Mouse (Mus musculus): ENCODE measurements at regions not wholly inside any gene's neighbourhood (a gene's known extent, or its start where the extent isn't known, plus 50 kb on each side); places are given as distances from the start of the nearest gene placed in this dataset.

GRCm38 (mm10) chr3:120774951-120775350, 396.5 kb downstream of the Rwdd3 start:
- no peak for DNase-seq
- Histone ChIP-seq H3K4me3 (no peak overlapping the region), H3K9ac (ENCODE audit: low read depth, low read length) (no peak overlapping the region), H3K27ac (no peak overlapping the region), H3K36me3 (ENCODE audit: control insufficient read depth, insufficient read depth, low read length) (no peaks in the 10 kb centered on the region), H3K27me3 (ENCODE audit: control insufficient read depth, insufficient read depth, low read length) (no peaks in the 10 kb centered on the region), H3K4me1 (ENCODE audit: control insufficient read depth, insufficient read depth, low read length) (no peaks in the 10 kb centered on the region), H3K79me2 (replicated peaks; ENCODE audit: control insufficient read depth, insufficient read depth, low read length) (no peaks in the 10 kb centered on the region)
- intact Hi-C loops (cut with DNase I), result no loop called here
- 94% methylated on average over 6 of the region's 6 CpGs for WGBS
- TF ChIP-seq CTCF (IDR thresholded peaks at IDR 0.05), result no peak
- TF ChIP-seq EP300 (IDR thresholded peaks at IDR 0.05; ENCODE audit: insufficient read depth, low read depth, low read length), result no peak
- no peak for TF ChIP-seq POLR2A (IDR thresholded peaks at IDR 0.05; ENCODE audit: insufficient read depth, low read depth, low read length)

- Histone ChIP-seq H3K9ac (ENCODE audit: low read depth, low read length) (no peak overlapping the region), H3K36me3 (ENCODE audit: control insufficient read depth, insufficient read depth, low read length) (no peaks in the 10 kb centered on the region), H3K27ac (no peak overlapping the region), H3K79me2 (replicated peaks; ENCODE audit: control insufficient read depth, insufficient read depth, low read length) (no peaks in the 10 kb centered on the region), H3K4me3 (no peak overlapping the region), H3K4me1 (ENCODE audit: control insufficient read depth, insufficient read depth, low read length) (no peaks in the 10 kb centered on the region), H3K27me3 (ENCODE audit: control insufficient read depth, insufficient read depth, low read length) (no peaks in the 10 kb centered on the region)
- no peak for TF ChIP-seq EP300 (IDR thresholded peaks at IDR 0.05; ENCODE audit: insufficient read depth, low read depth, low read length)
- TF ChIP-seq POLR2A (IDR thresholded peaks at IDR 0.05; ENCODE audit: insufficient read depth, low read depth, low read length), result no peak
- no peak for TF ChIP-seq CTCF (IDR thresholded peaks at IDR 0.05)
- intact Hi-C loops (cut with DNase I), result no loop called here
- 68% methylated on average over 4 of the region's 4 CpGs for WGBS
- DNase-seq, result peak in 1 of 2 experiments; percentile 16
Measured at GRCm38 (mm10) chr3:120761681-120762080, 409.8 kb downstream of the Rwdd3 start.

- H3K4me1 ChIP-seq (ENCODE audit: control insufficient read depth, insufficient read depth, low read length), result no peaks in the 10 kb centered on the region
- DNase-seq, result no peak
- H3K27ac ChIP-seq, result no peak overlapping the region
- no peaks in the 10 kb centered on the region for H3K27me3 ChIP-seq (ENCODE audit: control insufficient read depth, insufficient read depth, low read length)
- H3K9ac ChIP-seq (ENCODE audit: low read depth, low read length), result no peak overlapping the region
- intact Hi-C loops (cut with DNase I), result no loop called here
- no peaks in the 10 kb centered on the region for H3K79me2 ChIP-seq (replicated peaks; ENCODE audit: control insufficient read depth, insufficient read depth, low read length)
- no peaks in the 10 kb centered on the region for H3K36me3 ChIP-seq (ENCODE audit: control insufficient read depth, insufficient read depth, low read length)
- H3K4me3 ChIP-seq, result no peak overlapping the region
- 86% methylated on average over 3 of the region's 3 CpGs for WGBS
- TF ChIP-seq POLR2A (IDR thresholded peaks at IDR 0.05; ENCODE audit: insufficient read depth, low read depth, low read length), result no peak
- no peak for TF ChIP-seq CTCF (IDR thresholded peaks at IDR 0.05)
- no peak for TF ChIP-seq EP300 (IDR thresholded peaks at IDR 0.05; ENCODE audit: insufficient read depth, low read depth, low read length)
Measured at GRCm38 (mm10) chr3:120761223-120761622, 410.3 kb downstream of the Rwdd3 start.

- H3K27me3 ChIP-seq (ENCODE audit: control insufficient read depth, insufficient read depth, low read length), result no peaks in the 10 kb centered on the region
- no peaks in the 10 kb centered on the region for H3K79me2 ChIP-seq (replicated peaks; ENCODE audit: control insufficient read depth, insufficient read depth, low read length)
- no peak for DNase-seq
- H3K4me3 ChIP-seq, result no peak overlapping the region
- intact Hi-C loops (cut with DNase I), result no loop called here
- no peak overlapping the region for H3K9ac ChIP-seq (ENCODE audit: low read depth, low read length)
- WGBS, result 81% methylated on average over 4 of the region's 4 CpGs
- no peaks in the 10 kb centered on the region for H3K4me1 ChIP-seq (ENCODE audit: control insufficient read depth, insufficient read depth, low read length)
- no peaks in the 10 kb centered on the region for H3K36me3 ChIP-seq (ENCODE audit: control insufficient read depth, insufficient read depth, low read length)
- TF ChIP-seq EP300 (IDR thresholded peaks at IDR 0.05; ENCODE audit: insufficient read depth, low read depth, low read length) (no peak), POLR2A (IDR thresholded peaks at IDR 0.05; ENCODE audit: insufficient read depth, low read depth, low read length) (no peak), CTCF (IDR thresholded peaks at IDR 0.05) (no peak)
- no peak overlapping the region for H3K27ac ChIP-seq
Measured at GRCm38 (mm10) chr3:120748513-120748912, 423.0 kb downstream of the Rwdd3 start.

GRCm38 (mm10) chr3:120747678-120748077, 423.8 kb downstream of the Rwdd3 start:
- no peak overlapping the region for H3K4me3 ChIP-seq
- no peak overlapping the region for H3K9ac ChIP-seq (ENCODE audit: low read depth, low read length)
- no peak overlapping the region for H3K27ac ChIP-seq
- peak; percentile 55 for TF ChIP-seq CTCF (IDR thresholded peaks at IDR 0.05)
- TF ChIP-seq EP300 (IDR thresholded peaks at IDR 0.05; ENCODE audit: insufficient read depth, low read depth, low read length), result no peak
- no peak for TF ChIP-seq POLR2A (IDR thresholded peaks at IDR 0.05; ENCODE audit: insufficient read depth, low read depth, low read length)
- intact Hi-C loops (cut with DNase I), result no loop called here
- H3K27me3 ChIP-seq (ENCODE audit: control insufficient read depth, insufficient read depth, low read length), result no peaks in the 10 kb centered on the region
- no peak for DNase-seq
- H3K36me3 ChIP-seq (ENCODE audit: control insufficient read depth, insufficient read depth, low read length), result no peaks in the 10 kb centered on the region
- H3K79me2 ChIP-seq (replicated peaks; ENCODE audit: control insufficient read depth, insufficient read depth, low read length), result no peaks in the 10 kb centered on the region
- 83% methylated on average over 4 of the region's 4 CpGs for WGBS
- no peaks in the 10 kb centered on the region for H3K4me1 ChIP-seq (ENCODE audit: control insufficient read depth, insufficient read depth, low read length)

- no peaks in the 10 kb centered on the region for H3K27me3 ChIP-seq (ENCODE audit: control insufficient read depth, insufficient read depth, low read length)
- 92% methylated on average over 6 of the region's 6 CpGs for WGBS
- H3K36me3 ChIP-seq (ENCODE audit: control insufficient read depth, insufficient read depth, low read length), result no peaks in the 10 kb centered on the region
- intact Hi-C loops (cut with DNase I), result no loop called here
- H3K79me2 ChIP-seq (replicated peaks; ENCODE audit: control insufficient read depth, insufficient read depth, low read length), result no peaks in the 10 kb centered on the region
- H3K27ac ChIP-seq, result no peak overlapping the region
- no peak overlapping the region for H3K9ac ChIP-seq (ENCODE audit: low read depth, low read length)
- no peaks in the 10 kb centered on the region for H3K4me1 ChIP-seq (ENCODE audit: control insufficient read depth, insufficient read depth, low read length)
- H3K4me3 ChIP-seq, result no peak overlapping the region
- TF ChIP-seq CTCF (IDR thresholded peaks at IDR 0.05) (no peak), EP300 (IDR thresholded peaks at IDR 0.05; ENCODE audit: insufficient read depth, low read depth, low read length) (no peak), POLR2A (IDR thresholded peaks at IDR 0.05; ENCODE audit: insufficient read depth, low read depth, low read length) (no peak)
- DNase-seq, result no peak
Measured at GRCm38 (mm10) chr3:120733332-120733731, 438.2 kb downstream of the Rwdd3 start.
